Mouse (Mus musculus): Measurements from ENCODE around the gene Uqcr11.

Gene Uqcr11

GRCm38 (mm10) chr10:80371411-80371966 lies 35.1 kb downstream of the Uqcr11 start:
- DNase-seq, result peak; percentile 64

- no peak for DNase-seq
Measured at GRCm38 (mm10) chr10:80369995-80370747, 36.5 kb downstream of the Uqcr11 start.

- no peak for DNase-seq
Measured at GRCm38 (mm10) chr10:80368392-80368791, 38.2 kb downstream of the Uqcr11 start.

GRCm38 (mm10) chr10:80367954-80368353 lies 38.7 kb downstream of the Uqcr11 start:
- DNase-seq, result no peak

GRCm38 (mm10) chr10:80365736-80366135 lies 40.9 kb downstream of the Uqcr11 start:
- no peak for DNase-seq

GRCm38 (mm10) chr10:80363734-80364133 lies 42.9 kb downstream of the Uqcr11 start:
- DNase-seq, result no peak

- no peak for DNase-seq
Measured at GRCm38 (mm10) chr10:80357994-80358639, 48.5 kb downstream of the Uqcr11 start.

- no peak for DNase-seq
Measured at GRCm38 (mm10) chr10:80357336-80357735, 49.3 kb downstream of the Uqcr11 start.

- no peak for DNase-seq
Measured at GRCm38 (mm10) chr10:80356737-80357136, 49.9 kb downstream of the Uqcr11 start.

GRCm38 (mm10) chr10:80356001-80356682 lies 50.5 kb downstream of the Uqcr11 start, which contains the start of gene Plk5:
Plk5 (plus strand) TSS chr10:80356459.
- DNase-seq, result no peak

GRCm38 (mm10) chr10:80355431-80355830 lies 51.2 kb downstream of the Uqcr11 start:
- no peak for DNase-seq
